Mouse (Mus musculus): Measurements from ENCODE around the gene Aspn.

Aspn gene

DNA sequence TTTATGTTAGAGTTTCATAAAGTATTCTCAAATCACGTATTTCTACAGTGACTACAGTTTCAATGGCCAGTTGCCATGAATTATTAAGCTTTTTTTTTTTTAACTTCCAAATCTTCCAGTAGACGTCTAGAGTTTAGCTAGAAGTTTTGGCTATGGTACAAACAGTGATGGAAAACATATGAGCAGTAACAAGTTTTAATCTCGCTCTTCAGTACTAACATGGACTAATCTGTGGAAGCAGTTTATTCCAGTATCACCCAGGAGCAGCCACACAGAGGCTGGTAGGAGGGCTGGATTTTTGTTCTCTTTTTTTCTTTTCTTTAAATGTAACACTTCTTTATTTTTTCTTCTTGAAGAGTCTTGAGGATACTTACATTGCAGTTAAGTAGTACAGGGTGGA lies at the start of gene Aspn:
TSS of gene Aspn (plus strand) at position 165 of the 400 bp plus-strand sequence.
- no peak for DNase-seq (ENCODE audit: low spot score)

- DNase-seq (ENCODE audit: low spot score) = no peak
Measured at GRCm38 (mm10) chr13:49504510-49504909, 39.7 kb upstream of the Aspn start, which contains the start of gene Ecm2. Gene Ecm2, plus strand, starts transcription at chr13:49504810.

DNA sequence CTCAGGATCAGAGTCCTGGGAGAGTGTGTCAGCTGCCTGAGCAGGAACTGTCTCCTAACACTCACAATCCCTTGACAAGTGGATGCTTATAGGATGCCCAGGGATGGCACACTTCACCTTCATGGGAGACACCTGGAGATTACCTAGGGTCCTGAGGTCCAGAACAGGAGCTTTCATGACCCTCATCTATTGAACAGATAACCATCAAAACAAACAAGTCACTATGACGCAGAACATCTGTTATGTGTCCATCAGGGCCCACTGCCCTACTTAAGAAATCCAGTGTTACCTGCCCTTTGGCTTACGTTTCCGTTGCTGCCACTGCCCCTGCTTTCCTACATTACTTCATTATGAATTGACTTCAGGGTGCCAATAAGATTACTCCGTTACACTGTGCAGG lies 38.5 kb upstream of the Aspn start:
- no peak for DNase-seq (ENCODE audit: low spot score)

DNA sequence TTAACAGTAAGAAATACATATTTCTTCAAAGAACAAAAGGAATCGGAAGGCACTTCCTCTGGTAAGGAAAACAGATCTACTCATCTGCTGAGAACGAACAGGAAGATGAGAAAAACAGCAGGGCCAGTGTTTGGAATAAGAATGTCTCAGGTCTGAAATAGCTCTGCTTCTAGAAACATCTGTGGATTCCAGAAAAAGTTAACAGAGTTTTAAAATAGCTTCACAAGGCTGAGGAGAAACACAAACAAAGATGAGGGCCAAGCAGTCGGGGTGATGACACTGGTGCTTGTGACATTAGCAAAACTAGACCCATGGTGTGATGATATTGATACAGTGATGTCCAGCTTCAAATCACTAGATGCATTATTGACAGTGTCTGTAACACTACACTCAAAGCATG lies 37.1 kb upstream of the Aspn start:
- no peak for DNase-seq (ENCODE audit: low spot score)

GRCm38 (mm10) chr13:49518761-49519160 lies 25.5 kb upstream of the Aspn start:
- DNase-seq (ENCODE audit: low spot score) = no peak

- DNase-seq (ENCODE audit: low spot score) = no peak
Measured at GRCm38 (mm10) chr13:49526235-49526634, 18.0 kb upstream of the Aspn start.

DNA sequence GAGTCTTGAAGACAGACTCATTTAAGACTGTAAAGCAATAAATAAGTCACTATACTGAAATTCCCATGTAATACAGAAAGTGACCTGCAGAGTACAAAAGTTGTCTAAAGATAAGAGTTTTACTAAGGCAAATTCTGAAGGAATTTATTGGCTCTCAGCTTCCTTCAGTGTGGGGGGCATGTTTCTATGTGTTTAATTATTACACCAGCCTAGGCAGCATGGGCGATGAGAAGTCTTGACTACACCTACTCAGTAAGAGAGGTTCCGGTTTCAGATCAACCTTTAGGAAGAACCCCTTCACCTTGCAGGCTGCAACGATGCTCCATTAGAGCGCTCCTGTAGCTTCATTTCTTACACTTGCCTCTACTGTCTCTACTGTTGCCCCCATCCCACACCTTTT lies 13.6 kb upstream of the Aspn start:
- no peak for DNase-seq (ENCODE audit: low spot score)

GRCm38 (mm10) chr13:49536946-49537345 lies 7.3 kb upstream of the Aspn start:
- DNase-seq (ENCODE audit: low spot score) = peak; percentile 9

GRCm38 (mm10) chr13:49538693-49539092 lies 5.5 kb upstream of the Aspn start:
- DNase-seq (ENCODE audit: low spot score) = no peak

- no peak for DNase-seq (ENCODE audit: low spot score)
Measured at GRCm38 (mm10) chr13:49545646-49546045, 1.4 kb downstream of the Aspn start.

GRCm38 (mm10) chr13:49546517-49546916 lies 2.3 kb downstream of the Aspn start:
- no peak for DNase-seq (ENCODE audit: low spot score)

- no peak for DNase-seq (ENCODE audit: low spot score)
Measured at GRCm38 (mm10) chr13:49547563-49548150, 3.4 kb downstream of the Aspn start.

- DNase-seq (ENCODE audit: low spot score) = no peak
Measured at GRCm38 (mm10) chr13:49549616-49550015, 5.4 kb downstream of the Aspn start.

DNA sequence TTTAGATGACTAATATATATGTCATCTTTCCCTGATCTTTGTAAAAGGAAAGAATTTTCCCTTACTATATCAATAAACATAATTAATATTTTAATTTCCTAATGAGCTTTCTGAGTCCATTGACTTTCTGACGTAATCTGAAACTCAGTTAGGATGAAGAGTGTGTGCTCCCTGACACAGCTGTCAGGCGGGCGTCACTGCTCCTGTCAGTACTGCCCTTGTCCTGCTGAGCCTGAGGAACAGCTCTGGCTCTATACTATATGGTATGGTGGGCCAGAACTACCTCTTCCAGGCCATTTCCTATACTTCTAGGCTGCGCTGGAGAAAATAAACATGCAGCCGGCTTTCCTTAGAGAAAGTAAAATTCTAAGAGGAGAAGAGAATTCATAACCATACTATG lies 10.3 kb downstream of the Aspn start:
- no peak for DNase-seq (ENCODE audit: low spot score)

DNA sequence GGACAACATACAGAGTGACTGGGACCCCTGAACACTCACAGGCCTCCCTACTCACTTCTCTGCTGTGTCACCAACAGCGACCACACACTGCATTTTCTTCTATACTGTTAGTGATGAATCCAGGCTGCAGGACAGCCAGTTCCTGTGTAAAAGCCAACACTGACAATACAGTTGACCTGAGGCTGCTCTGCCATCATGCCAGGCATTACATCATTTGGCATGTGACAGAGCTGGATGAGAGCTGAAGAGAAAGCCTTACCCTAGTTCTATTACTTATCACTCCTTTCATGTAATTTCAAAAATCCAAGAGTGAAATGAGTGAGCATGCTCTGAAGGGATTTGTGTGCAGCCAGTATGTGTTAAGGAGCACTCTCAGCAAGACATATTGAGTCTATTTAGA lies 12.0 kb downstream of the Aspn start:
- no peak for DNase-seq (ENCODE audit: low spot score)

DNA sequence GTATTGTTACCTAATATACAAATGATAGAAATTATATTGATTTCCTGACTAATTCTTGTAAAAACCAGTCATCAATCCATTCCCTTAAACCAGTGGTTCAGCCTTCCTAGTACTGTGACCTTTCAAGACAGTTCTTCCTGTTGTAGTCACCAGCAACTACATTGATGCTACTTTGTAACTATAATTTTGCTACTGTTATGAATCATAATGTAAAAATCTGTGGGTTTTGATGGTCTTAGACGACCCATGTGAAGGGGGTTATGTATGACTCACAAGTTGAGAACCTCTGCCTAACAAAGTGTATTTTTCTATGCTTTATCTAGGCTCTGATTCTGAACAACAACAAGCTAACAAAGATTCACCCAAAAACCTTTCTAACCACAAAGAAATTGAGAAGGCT lies 12.7 kb downstream of the Aspn start:
- DNase-seq (ENCODE audit: low spot score) = no peak

GRCm38 (mm10) chr13:49559185-49559584 lies 14.9 kb downstream of the Aspn start:
- DNase-seq (ENCODE audit: low spot score) = no peak

DNA sequence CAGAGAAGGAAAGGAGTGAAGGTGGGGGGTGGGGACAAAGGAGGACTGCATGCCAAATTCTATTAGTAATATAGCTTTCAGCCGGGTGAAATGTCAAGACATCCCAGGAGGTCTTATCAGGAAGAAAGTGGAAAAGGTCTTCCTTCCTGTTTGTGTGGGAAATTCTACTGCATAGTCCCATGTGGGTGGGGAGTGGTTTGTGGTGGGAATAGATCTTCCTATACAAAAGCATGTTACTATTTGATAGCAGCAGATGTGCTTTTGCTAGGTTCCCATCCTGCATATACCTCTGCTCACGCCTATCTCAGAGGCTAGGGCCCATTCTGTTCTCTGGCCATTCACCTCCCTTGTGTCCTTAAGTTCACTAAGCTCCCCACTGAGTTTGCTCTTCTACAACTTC lies 16.6 kb downstream of the Aspn start:
- no peak for DNase-seq (ENCODE audit: low spot score)

- no peak for DNase-seq (ENCODE audit: low spot score)
Measured at GRCm38 (mm10) chr13:49564347-49564746, 20.1 kb downstream of the Aspn start.

DNA sequence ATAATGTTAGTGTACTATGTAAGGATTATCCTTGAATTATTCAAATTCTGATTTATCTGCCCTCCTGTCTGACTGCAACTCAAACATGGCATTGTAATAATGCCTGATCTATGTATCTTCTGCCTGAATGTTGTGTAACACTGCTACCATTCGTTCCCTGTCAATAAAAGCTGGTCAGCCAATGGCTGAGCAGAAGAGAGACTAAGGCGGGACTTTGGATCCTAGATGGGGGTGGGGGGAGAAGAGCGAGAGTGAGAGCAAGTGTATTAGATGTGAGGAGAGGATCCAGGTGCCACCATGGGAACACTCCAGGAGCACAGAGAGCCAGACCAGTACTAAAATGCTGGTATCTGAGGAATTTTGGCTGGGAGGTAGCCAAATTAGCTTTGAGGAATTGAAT lies 26.1 kb downstream of the Aspn start:
- DNase-seq (ENCODE audit: low spot score) = no peak

DNA sequence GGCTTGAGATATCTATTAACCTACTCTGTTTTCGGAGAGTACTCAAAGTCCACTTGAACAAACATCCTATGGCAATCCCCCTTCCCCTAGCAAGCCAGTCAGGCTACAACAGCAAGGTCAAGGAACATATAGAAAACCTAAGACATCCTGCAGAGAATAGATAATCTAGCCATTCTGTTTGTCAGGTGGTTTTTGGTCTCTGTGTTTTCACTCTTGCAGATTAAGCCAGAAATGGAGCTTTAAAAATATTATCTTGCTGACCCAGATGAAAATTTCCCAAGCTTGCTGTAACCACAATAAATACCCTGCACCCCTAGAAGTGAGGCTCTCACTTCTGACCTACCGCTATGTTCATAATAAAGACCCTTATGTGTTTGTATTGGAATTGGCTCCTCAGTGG lies 27.2 kb downstream of the Aspn start:
- no peak for DNase-seq (ENCODE audit: low spot score)

DNA sequence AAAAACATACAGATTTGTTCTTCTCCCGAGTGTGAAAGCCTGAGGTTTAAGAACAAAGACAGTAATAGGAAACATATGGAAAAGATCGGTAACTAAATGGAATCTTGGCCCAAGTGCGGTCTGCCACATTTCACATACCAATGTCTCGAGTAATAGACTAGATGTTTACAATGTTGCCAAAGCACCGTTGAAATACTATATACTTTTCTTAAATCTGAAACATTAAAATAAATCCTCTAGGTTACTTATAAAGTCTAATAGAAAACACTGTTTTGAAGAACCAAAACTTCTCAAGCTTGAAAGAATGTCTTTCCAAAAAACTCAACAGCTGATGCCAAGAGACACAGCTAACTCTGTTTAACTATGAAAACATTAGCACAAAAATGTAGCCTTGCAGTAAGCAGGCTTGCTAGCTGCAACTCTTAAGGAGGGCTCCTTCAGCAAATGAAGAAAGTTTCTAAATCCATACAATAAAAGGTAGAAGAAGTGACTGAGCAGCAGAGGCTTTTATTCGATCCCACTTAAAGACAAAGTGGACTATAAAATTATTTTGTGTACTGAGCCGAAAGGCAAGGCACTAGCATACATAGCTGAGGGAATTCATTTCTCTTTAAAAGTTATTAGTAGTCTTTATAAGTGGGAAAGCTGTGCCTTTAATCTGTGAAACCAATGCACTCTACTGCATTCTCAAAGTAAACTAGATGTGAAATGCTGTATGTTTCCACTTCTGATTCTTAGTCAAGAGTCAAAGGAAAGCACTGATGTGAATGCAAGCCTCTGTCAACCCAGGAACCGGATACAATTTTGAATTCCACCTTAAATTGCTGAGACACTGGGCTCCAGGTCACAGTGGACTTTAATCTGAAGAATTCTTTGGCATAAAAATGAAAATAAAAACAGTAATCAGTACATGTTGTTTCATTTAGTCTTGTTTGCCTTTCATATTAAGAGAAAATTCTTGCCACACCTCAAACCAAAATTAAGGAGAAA lies 37.6 kb downstream of the Aspn start, which contains the start of gene Omd:
TSS of gene Omd (plus strand) at position 922 of the 990 bp plus-strand sequence.
- DNase-seq (ENCODE audit: low spot score) = no peak

DNA sequence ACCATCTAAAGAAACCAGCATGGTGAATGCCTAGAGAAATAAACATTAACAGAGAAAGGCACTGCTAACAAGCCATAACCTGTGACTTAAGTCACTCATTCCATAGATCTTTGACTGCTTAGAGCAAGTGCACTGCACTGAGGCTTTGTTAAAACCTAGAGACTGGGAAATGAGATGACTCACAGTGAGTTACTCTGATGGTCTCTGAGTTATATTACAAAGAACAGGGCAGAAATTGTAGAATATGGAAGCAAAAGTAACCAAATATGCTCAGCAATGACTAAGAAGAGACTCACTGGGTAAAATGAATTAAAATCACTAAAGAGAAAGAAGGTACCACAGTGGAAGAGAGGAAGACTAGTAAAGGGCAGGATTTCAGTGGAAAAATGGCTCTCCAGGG lies 39.6 kb downstream of the Aspn start:
- DNase-seq (ENCODE audit: low spot score) = no peak

Data from testis, postnatal 14 days (tissue).